Mouse (Mus musculus) neural tube, embryonic 10.5 days (tissue): ENCODE measurements around the gene Zfp668.
"Not testable (repeated sequence)": the region's sequence is repeated elsewhere in the genome, so short reads cannot be mapped to it uniquely, and the experiment has no call there.

Source experiments
- DNase-seq: peaks from one replicate; pipeline ENCODE4 v3.0.0-alpha.2; 2017; ENCODE audit warnings: low spot score; ENCODE audit errors: extremely low spot score

The Zfp668 gene

GRCm38 (mm10) chr7:127842001-127842718, 34.5 kb downstream of the Zfp668 start:
- DNase-seq = peak; percentile 64

GRCm38 (mm10) chr7:127841340-127842000, 35.2 kb downstream of the Zfp668 start:
- peak; percentile 90 for DNase-seq

- DNase-seq = no peak
These were observed 35.7 kb downstream of the Zfp668 start for GRCm38 (mm10) chr7:127840886-127841285.

- DNase-seq = not testable (repeated sequence)
These were observed 36.6 kb downstream of the Zfp668 start for GRCm38 (mm10) chr7:127840031-127840430.

- DNase-seq = not testable (repeated sequence)
These were observed 38.8 kb downstream of the Zfp668 start for GRCm38 (mm10) chr7:127837878-127838277.

- no peak for DNase-seq
These were observed 39.2 kb downstream of the Zfp668 start for GRCm38 (mm10) chr7:127837473-127837872.

GRCm38 (mm10) chr7:127835550-127835949, 41.1 kb downstream of the Zfp668 start:
- no peak for DNase-seq

- DNase-seq = peak; percentile 76
These were observed 52.3 kb downstream of the Zfp668 start, which contains the start of the genes Stx4a and Stx1b for GRCm38 (mm10) chr7:127824176-127824871. Gene Stx4a (plus strand): TSS chr7:127824294. Gene Stx1b (minus strand): TSS chr7:127824549.

- DNase-seq = no peak
These were observed 53.1 kb downstream of the Zfp668 start for GRCm38 (mm10) chr7:127823236-127824171.

GRCm38 (mm10) chr7:127822494-127822893, 54.1 kb downstream of the Zfp668 start:
- no peak for DNase-seq

GRCm38 (mm10) chr7:127820836-127821509, 55.7 kb downstream of the Zfp668 start:
- DNase-seq = no peak

- no peak for DNase-seq
These were observed 58.9 kb downstream of the Zfp668 start for GRCm38 (mm10) chr7:127817776-127818175.

GRCm38 (mm10) chr7:127817053-127817452, 59.6 kb downstream of the Zfp668 start:
- DNase-seq = no peak

GRCm38 (mm10) chr7:127815954-127816821, 60.4 kb downstream of the Zfp668 start:
- no peak for DNase-seq

- DNase-seq = no peak
These were observed 61.4 kb downstream of the Zfp668 start for GRCm38 (mm10) chr7:127815116-127815665.

GRCm38 (mm10) chr7:127814241-127814921, 62.2 kb downstream of the Zfp668 start:
- DNase-seq = no peak

- no peak for DNase-seq
These were observed 62.8 kb downstream of the Zfp668 start for GRCm38 (mm10) chr7:127813821-127814220.
